Mouse (Mus musculus): ENCODE data around the gene Tha1. TPM values are rescaled to one million over a fixed set of nuclear protein-coding genes. Genes with fewer than 3 reads are reported as not detected.
A peak's percentile ranks its signal among the peaks of the same experiment; 100 is the strongest.

Tha1 gene
- 1 to 10 TPM; 3.3 to 4.0 TPM for total RNA-seq (2021)

GRCm38 (mm10) chr11:117872861-117873608 is at the start of gene Tha1:
Gene Tha1, minus strand, starts transcription at chr11:117873481.
- peak; percentile 85 for DNase-seq

- DNase-seq, result no peak
Observed at GRCm38 (mm10) chr11:117919211-117919610, 45.9 kb upstream of the Tha1 start.

GRCm38 (mm10) chr11:117918541-117918940 is 45.3 kb upstream of the Tha1 start:
- DNase-seq, result no peak

- no peak for DNase-seq
Observed at GRCm38 (mm10) chr11:117915837-117916236, 42.6 kb upstream of the Tha1 start.

GRCm38 (mm10) chr11:117915341-117915740 is 42.1 kb upstream of the Tha1 start:
- no peak for DNase-seq

GRCm38 (mm10) chr11:117914531-117914930 is 41.2 kb upstream of the Tha1 start:
- no peak for DNase-seq

GRCm38 (mm10) chr11:117912684-117913352 is 39.5 kb upstream of the Tha1 start:
- DNase-seq, result peak; percentile 92

- no peak for DNase-seq
Observed at GRCm38 (mm10) chr11:117909337-117909736, 36.1 kb upstream of the Tha1 start.

GRCm38 (mm10) chr11:117904442-117904841 is 31.2 kb upstream of the Tha1 start:
- DNase-seq, result no peak

GRCm38 (mm10) chr11:117902282-117902681 is 29.0 kb upstream of the Tha1 start:
- no peak for DNase-seq

GRCm38 (mm10) chr11:117896533-117896932 is 23.3 kb upstream of the Tha1 start:
- no peak for DNase-seq

- no peak for DNase-seq
Observed at GRCm38 (mm10) chr11:117894676-117895075, 21.4 kb upstream of the Tha1 start.

GRCm38 (mm10) chr11:117892199-117892598 is 18.9 kb upstream of the Tha1 start:
- no peak for DNase-seq

- no peak for DNase-seq
Observed at GRCm38 (mm10) chr11:117891581-117892175, 18.4 kb upstream of the Tha1 start.

GRCm38 (mm10) chr11:117890519-117891282 is 17.4 kb upstream of the Tha1 start:
- DNase-seq, result peak; percentile 60

GRCm38 (mm10) chr11:117889887-117890340 is 16.6 kb upstream of the Tha1 start:
- no peak for DNase-seq

- peak; percentile 62 for DNase-seq
Observed at GRCm38 (mm10) chr11:117888853-117889822, 15.9 kb upstream of the Tha1 start.

- no peak for DNase-seq
Observed at GRCm38 (mm10) chr11:117888168-117888852, 15.0 kb upstream of the Tha1 start.

GRCm38 (mm10) chr11:117886000-117886399 is 12.7 kb upstream of the Tha1 start:
- no peak for DNase-seq

GRCm38 (mm10) chr11:117882208-117882607 is 8.9 kb upstream of the Tha1 start:
- DNase-seq, result no peak

GRCm38 (mm10) chr11:117881787-117882186 is 8.5 kb upstream of the Tha1 start:
- DNase-seq, result no peak

Measured in heart, postnatal 4 days (tissue).